Mouse (Mus musculus) intestine, postnatal 0 days (tissue): ENCODE results near the gene Kcnh3. TPM values are rescaled to one million over a fixed set of nuclear protein-coding genes. Genes with fewer than 3 reads are reported as not detected.
"Not testable (repeated sequence)": the region's sequence is repeated elsewhere in the genome, so short reads cannot be mapped to it uniquely, and the experiment has no call there.

Experiments
- ATAC-seq: fragments of 200-750 bp; cut with Nextera tagmentation; 2 replicates; pipeline ENCODE4 v1.8.0; 2017; ENCODE audit warnings: mild to moderate bottlenecking, moderate TSS enrichment, moderate library complexity
- H3K27ac ChIP-seq: fragments of 300-500 bp; sonication (generic); 2 replicates; pipeline ENCODE4 v1.5.1; 2014; ENCODE audit warnings: mild to moderate bottlenecking, low read depth, low read length, moderate library complexity
- H3K27me3 ChIP-seq: fragments of 300-500 bp; sonication (generic); replicated peaks from 2 replicates; pipeline ENCODE4 v1.6.1; 2014; ENCODE audit warnings: low read length, mixed read lengths; ENCODE audit not compliant: control insufficient read depth, insufficient read depth
- H3K36me3 ChIP-seq: fragments of 300-500 bp; sonication (generic); 2 replicates; pipeline ENCODE4 v1.6.1; 2014; ENCODE audit warnings: mild to moderate bottlenecking, moderate library complexity; ENCODE audit not compliant: control insufficient read depth, insufficient read depth
- H3K4me1 ChIP-seq: fragments of 300-500 bp; sonication (generic); replicated peaks from 2 replicates; pipeline ENCODE4 v1.6.1; 2014; ENCODE audit warnings: antibody characterized with exemption, low read length, mixed read lengths; ENCODE audit not compliant: control insufficient read depth, insufficient read depth
- H3K4me2 ChIP-seq: fragments of 300-500 bp; sonication (generic); replicated peaks from 2 replicates; pipeline ENCODE4 v1.6.1; 2014; ENCODE audit warnings: low read depth, mild to moderate bottlenecking, moderate library complexity
- H3K4me3 ChIP-seq: fragments of 300-500 bp; sonication (generic); 2 replicates; pipeline ENCODE4 v1.5.1; 2014; ENCODE audit warnings: low read depth, low read length
- H3K9ac ChIP-seq: fragments of 300-500 bp; sonication (generic); 2 replicates; pipeline ENCODE4 v1.6.1; 2014; ENCODE audit warnings: mild to moderate bottlenecking, low read depth, low read length
- H3K9me3 ChIP-seq: fragments of 300-500 bp; sonication (generic); 2 replicates; pipeline ENCODE4 v1.6.1; 2016; ENCODE audit warnings: mixed run types; ENCODE audit not compliant: control insufficient read depth
- CTCF ChIP-seq: sonication (generic); IDR thresholded peaks from 2 replicates; pipeline ENCODE4 v1.5.1; 2016; ENCODE audit warnings: low read depth, mild to moderate bottlenecking, control low read depth, antibody characterized with exemption, moderate library complexity
- WGBS: fragments of 180-500 bp; shearing (Covaris S2); extraction: QIAGEN DNeasy Blood & Tissue Kit; methylation state at CpG from one replicate; pipeline ENCODE4 v1.1.7; 2014; 5-methylcytosine and 5-hydroxymethylcytosine counted together
- polyA plus RNA-seq: library from polyadenylated mRNA; unstranded; fragments of >200 nt; fragmentation: Nextera tagmentation; extraction: Ambion mirVana; gene quantifications from 2 replicates; pipeline ENCODE4 v1.2.1, GENCODE M21; 2015

The Kcnh3 gene
- polyA plus RNA-seq, 1 experiment from 2014 or later = 0.48 TPM

GRCm38 (mm10) chr15:99248972-99249371 is 24.3 kb downstream of the Kcnh3 start:
- H3K9me3 ChIP-seq = no peaks in the 10 kb centered on the region
- H3K4me2 ChIP-seq = no peak overlapping the region
- no peaks in the 10 kb centered on the region for H3K27me3 ChIP-seq
- no peak for ATAC-seq
- no peak overlapping the region for H3K4me3 ChIP-seq
- 0 out of 2 replicates have a peak, but pooled peaks cover 3% of the 10 kb centered on the region for H3K4me1 ChIP-seq
- no peak overlapping the region for H3K27ac ChIP-seq
- peaks cover 53% of the 10 kb centered on the region for H3K36me3 ChIP-seq
- TF ChIP-seq CTCF = no peak
- H3K9ac ChIP-seq = no peak overlapping the region
- 89% methylated on average over 9 of the region's 9 CpGs for WGBS

- Histone ChIP-seq H3K9ac (no peak overlapping the region), H3K27ac (no peak overlapping the region), H3K4me3 (no peak overlapping the region), H3K4me2 (no peak overlapping the region), H3K9me3 (no peaks in the 10 kb centered on the region), H3K36me3 (peaks cover 44% of the 10 kb centered on the region), H3K27me3 (no peaks in the 10 kb centered on the region), H3K4me1 (0 out of 2 replicates have a peak, but pooled peaks cover 7% of the 10 kb centered on the region)
- ATAC-seq = no peak
- TF ChIP-seq CTCF = no peak
- WGBS = 93% methylated on average over 11 of the region's 11 CpGs
Observed at GRCm38 (mm10) chr15:99249938-99250337, 25.3 kb downstream of the Kcnh3 start.

- not testable (repeated sequence) for H3K4me1 ChIP-seq, H3K27ac ChIP-seq, H3K9me3 ChIP-seq, H3K27me3 ChIP-seq
- WGBS = under 1% methylated on average over 14 of the region's 15 CpGs
- peak overlapping the region; percentile 63 for H3K9ac ChIP-seq
- peak overlapping the region; percentile 60 for H3K4me3 ChIP-seq
- 0 out of 2 replicates have a peak, but pooled peaks have one; percentile 3 for ATAC-seq
- peaks cover 34% of the 10 kb centered on the region for H3K36me3 ChIP-seq
- H3K4me2 ChIP-seq = peak overlapping the region; percentile 67
Observed at GRCm38 (mm10) chr15:99251111-99251510, 26.4 kb downstream of the Kcnh3 start.

- under 1% methylated on average over 52 of the region's 52 CpGs for WGBS
- Histone ChIP-seq H3K27me3 (no peaks in the 10 kb centered on the region), H3K4me2 (peak within 1 kb of the TSS; percentile 80), H3K4me3 (peak within 1 kb of the TSS; percentile 60), H3K36me3 (peaks cover 27% of the 10 kb centered on the region), H3K4me1 (0 out of 2 replicates have a peak, but pooled peaks cover 7% of the 10 kb centered on the region), H3K9me3 (no peaks in the 10 kb centered on the region), H3K9ac (peak within 1 kb of the TSS; percentile 63), H3K27ac (peak within 1 kb of the TSS; percentile 93)
- TF ChIP-seq CTCF = no peak; the same call in 1 of the 2 replicates
- ATAC-seq = peak; percentile 95
Observed at GRCm38 (mm10) chr15:99251626-99252380, 27.1 kb downstream of the Kcnh3 start, which contains the start of gene Mcrs1. Gene Mcrs1, minus strand, starts transcription at chr15:99251961.

GRCm38 (mm10) chr15:99252381-99253174 is 27.9 kb downstream of the Kcnh3 start:
- H3K9me3 ChIP-seq = no peaks in the 10 kb centered on the region
- peak overlapping the region; percentile 93 for H3K27ac ChIP-seq
- H3K4me3 ChIP-seq = peak overlapping the region; percentile 60
- ATAC-seq = peak; percentile 39; the same call in 1 of the 2 replicates
- H3K4me1 ChIP-seq = 0 out of 2 replicates have a peak, but pooled peaks cover 7% of the 10 kb centered on the region
- peak; percentile 46 for TF ChIP-seq CTCF
- H3K27me3 ChIP-seq = no peaks in the 10 kb centered on the region
- 2% methylated on average over 21 of the region's 22 CpGs for WGBS
- peaks cover 19% of the 10 kb centered on the region for H3K36me3 ChIP-seq
- peak overlapping the region; percentile 63; the same call in 1 of the 2 replicates for H3K9ac ChIP-seq
- H3K4me2 ChIP-seq = peak overlapping the region; percentile 80

GRCm38 (mm10) chr15:99253175-99253479 is 28.5 kb downstream of the Kcnh3 start:
- H3K9me3 ChIP-seq, H3K27me3 ChIP-seq, H3K9ac ChIP-seq, ATAC-seq, H3K4me1 ChIP-seq, H3K4me3 ChIP-seq: not testable (repeated sequence)
- peaks cover 14% of the 10 kb centered on the region for H3K36me3 ChIP-seq
- peak overlapping the region; percentile 80; the same call in 1 of the 2 replicates for H3K4me2 ChIP-seq
- peak overlapping the region; percentile 93 for H3K27ac ChIP-seq
- 76% methylated on average over 1 of the region's 2 CpGs for WGBS
